Mouse (Mus musculus): ENCODE data around the gene Sypl2.

The Sypl2 gene

GRCm38 (mm10) chr3:108226558-108227350 lies at the start of gene Sypl2:
Gene Sypl2, minus strand, starts transcription at chr3:108226648.
- no peak for DNase-seq (ENCODE audit: low read depth, low spot score)

GRCm38 (mm10) chr3:108259319-108259718 lies 32.9 kb upstream of the Sypl2 start:
- DNase-seq (ENCODE audit: low read depth, low spot score): no peak

GRCm38 (mm10) chr3:108257831-108258500 lies 31.5 kb upstream of the Sypl2 start:
- peak; percentile 48 for DNase-seq (ENCODE audit: low read depth, low spot score)

GRCm38 (mm10) chr3:108256719-108257637 lies 30.5 kb upstream of the Sypl2 start, which contains the start of gene Psma5:
Gene Psma5, plus strand, starts transcription at chr3:108256926.
- peak; percentile 98 for DNase-seq (ENCODE audit: low read depth, low spot score)

GRCm38 (mm10) chr3:108246857-108247256 lies 20.4 kb upstream of the Sypl2 start:
- no peak for DNase-seq (ENCODE audit: low read depth, low spot score)

GRCm38 (mm10) chr3:108241243-108241839 lies 14.9 kb upstream of the Sypl2 start:
- no peak for DNase-seq (ENCODE audit: low read depth, low spot score)

- peak; percentile 50 for DNase-seq (ENCODE audit: low read depth, low spot score)
These were observed 11.1 kb upstream of the Sypl2 start for GRCm38 (mm10) chr3:108237474-108238102.

GRCm38 (mm10) chr3:108231646-108232045 lies 5.2 kb upstream of the Sypl2 start:
- DNase-seq (ENCODE audit: low read depth, low spot score): no peak

- no peak for DNase-seq (ENCODE audit: low read depth, low spot score)
These were observed 1.1 kb upstream of the Sypl2 start for GRCm38 (mm10) chr3:108227521-108227920.

GRCm38 (mm10) chr3:108225711-108226557 lies 514 bp downstream of the Sypl2 start:
- DNase-seq (ENCODE audit: low read depth, low spot score): no peak

GRCm38 (mm10) chr3:108220661-108221060 lies 5.8 kb downstream of the Sypl2 start:
- no peak for DNase-seq (ENCODE audit: low read depth, low spot score)

- peak; percentile 16 for DNase-seq (ENCODE audit: low read depth, low spot score)
These were observed 11.7 kb downstream of the Sypl2 start for GRCm38 (mm10) chr3:108214734-108215133.

- no peak for DNase-seq (ENCODE audit: low read depth, low spot score)
These were observed 14.0 kb downstream of the Sypl2 start for GRCm38 (mm10) chr3:108212406-108212805.

- no peak for DNase-seq (ENCODE audit: low read depth, low spot score)
These were observed 14.6 kb downstream of the Sypl2 start for GRCm38 (mm10) chr3:108211845-108212244.

GRCm38 (mm10) chr3:108210771-108211139 lies 15.7 kb downstream of the Sypl2 start, which contains the start of gene Atxn7l2:
Gene Atxn7l2, minus strand, starts transcription at chr3:108210934.
- DNase-seq (ENCODE audit: low read depth, low spot score): peak; percentile 96

- DNase-seq (ENCODE audit: low read depth, low spot score): peak; percentile 98
These were observed 16.3 kb downstream of the Sypl2 start for GRCm38 (mm10) chr3:108209946-108210770.

GRCm38 (mm10) chr3:108209536-108209935 lies 16.9 kb downstream of the Sypl2 start:
- peak; percentile 58 for DNase-seq (ENCODE audit: low read depth, low spot score)

- no peak for DNase-seq (ENCODE audit: low read depth, low spot score)
These were observed 17.4 kb downstream of the Sypl2 start for GRCm38 (mm10) chr3:108209001-108209400.
